Comparison of ENCODE assay signal across 25 mouse cellular contexts in the genomic region with DNA sequence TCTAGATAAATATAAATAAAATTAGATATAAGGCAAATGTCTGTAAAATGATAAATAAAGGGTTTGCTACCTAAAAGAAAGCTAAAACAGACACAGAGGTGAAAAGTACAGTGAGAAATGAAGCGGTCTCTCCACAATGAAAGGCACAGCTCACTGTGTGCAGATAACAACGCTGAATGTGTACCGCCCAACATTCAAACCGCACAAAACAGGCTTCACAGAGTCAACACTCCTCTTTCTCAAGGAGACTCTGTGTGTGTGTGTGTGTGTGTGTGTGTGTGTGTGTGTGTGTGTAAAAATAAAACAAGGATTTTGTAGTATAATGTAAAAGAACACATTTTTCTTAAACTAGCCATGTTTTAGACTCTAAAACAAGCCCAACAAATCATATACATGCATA.
"Had no signal": no experiment of that assay in that cellular context is flagged by ENCODE, and none has a peak within 500 bp of the region (broad histone marks: within the 10 kb centered on the region; RNA-seq: fewer than 3 reads in every experiment).

No protein-coding gene starts in this region.

- H3K36me3 ChIP-seq: heart, embryonic 13.5 days; heart, embryonic 15.5 days; hindbrain, embryonic 13.5 days; hindbrain, embryonic 15.5 days; kidney, embryonic 15.5 days; limb, embryonic 13.5 days; limb, embryonic 15.5 days had no signal

- DNase-seq: forebrain, postnatal 0 days; gastrocnemius, adult 2 months; gastrocnemius, postnatal 10 days; gastrocnemius, postnatal 25 days; heart, adult 2 months; heart, postnatal 14 days; heart, postnatal 36 days; kidney, adult 11 months; kidney, adult 2 months; kidney, adult 9 months; kidney, postnatal 14 days; kidney, postnatal 36 days; layer of hippocampus, adult 9-11 months; layer of hippocampus, postnatal 36 days; left cerebral cortex, postnatal 4 days had no signal

- H3K27me3 ChIP-seq: heart, embryonic 15.5 days; hindbrain, embryonic 13.5 days; hindbrain, embryonic 15.5 days; kidney, embryonic 15.5 days; limb, embryonic 13.5 days; limb, embryonic 15.5 days had no signal

- H3K4me1 ChIP-seq: heart, embryonic 13.5 days; heart, embryonic 15.5 days; hindbrain, embryonic 13.5 days; hindbrain, embryonic 15.5 days; kidney, embryonic 15.5 days; limb, embryonic 13.5 days; limb, embryonic 15.5 days had no signal

- H3K9me3 ChIP-seq: heart, embryonic 15.5 days; hindbrain, embryonic 13.5 days; hindbrain, embryonic 15.5 days; kidney, embryonic 15.5 days; limb, embryonic 13.5 days; limb, embryonic 15.5 days had no signal

- H3K27ac ChIP-seq: gastrocnemius, adult 2 months; heart, adult 2 months; heart, embryonic 13.5 days; heart, embryonic 15.5 days; hindbrain, embryonic 13.5 days; hindbrain, embryonic 15.5 days; kidney, embryonic 15.5 days; kidney, postnatal 0 days; limb, embryonic 13.5 days; limb, embryonic 15.5 days had no signal

- H3K4me2 ChIP-seq: heart, embryonic 11.5 days; heart, embryonic 13.5 days; heart, embryonic 15.5 days; hindbrain, embryonic 13.5 days; hindbrain, embryonic 15.5 days; kidney, embryonic 15.5 days; limb, embryonic 13.5 days; limb, embryonic 15.5 days had no signal

- H3K4me3 ChIP-seq: gastrocnemius, adult 2 months; heart, adult 2 months; heart, embryonic 13.5 days; heart, embryonic 15.5 days; hindbrain, embryonic 13.5 days; hindbrain, embryonic 15.5 days; kidney, embryonic 15.5 days; limb, embryonic 13.5 days; limb, embryonic 15.5 days had no signal

- H3K9ac ChIP-seq: forebrain, postnatal 0 days; heart, embryonic 13.5 days; heart, embryonic 15.5 days; hindbrain, embryonic 13.5 days; hindbrain, embryonic 15.5 days; kidney, embryonic 15.5 days; limb, embryonic 13.5 days; limb, embryonic 15.5 days had no signal

- ATAC-seq: forebrain, postnatal 0 days; intestine, embryonic 16.5 days had no signal
